Mouse (Mus musculus) ES-Bruce4 (cell line): ENCODE results near the gene Galnt3.

Experiments
- CTCF ChIP-seq: IDR thresholded peaks from one replicate; pipeline ENCODE4 v1.8.1; 2011; ENCODE audit warnings: low read depth, low read length
- POLR2A ChIP-seq: IDR thresholded peaks from one replicate; pipeline ENCODE4 v1.8.1; 2011; ENCODE audit warnings: low read length; ENCODE audit not compliant: insufficient read depth

GRCm38 (mm10) chr2:66165025-66165424 is 40.2 kb upstream of the Galnt3 start:
- TF ChIP-seq POLR2A (no peak), CTCF (no peak)
